Mouse (Mus musculus) lung, adult 2 months (tissue): ENCODE results near the gene Cacna1c. TPM values are rescaled to one million over a fixed set of nuclear protein-coding genes. Genes with fewer than 3 reads are reported as not detected.

Experiments
- DNase-seq: peaks from one replicate; pipeline ENCODE4 v3.0.0; 2022
- H3K4me1 ChIP-seq: fragments of 200-500 bp; 2 replicates; pipeline ENCODE4 v1.6.1; 2011; ENCODE audit warnings: low read length; ENCODE audit not compliant: control insufficient read depth, insufficient read depth
- H3K4me3 ChIP-seq: fragments of 200-500 bp; replicated peaks from 2 replicates; pipeline ENCODE3; 2011; ENCODE audit warnings: low read depth, mild to moderate bottlenecking, control low read depth, low read length; ENCODE audit errors: extremely low read depth
- CTCF ChIP-seq: fragments of 200-500 bp; IDR thresholded peaks from 2 replicates; pipeline ENCODE4 v1.5.1; 2011; ENCODE audit warnings: mild to moderate bottlenecking, low read length, control low read depth; ENCODE audit not compliant: insufficient read depth
- POLR2A ChIP-seq: fragments of 200-500 bp; IDR thresholded peaks from 2 replicates; pipeline ENCODE4 v1.6.1; 2011; ENCODE audit warnings: low read depth, mild to moderate bottlenecking, control low read depth, low read length, borderline replicate concordance; ENCODE audit errors: extremely low read depth
- WGBS: fragments of 180-500 bp; shearing (Covaris S2); methylation state at CpG from one replicate; pipeline ENCODE4 v1.1.7; 2018; 5-methylcytosine and 5-hydroxymethylcytosine counted together
- polyA plus RNA-seq: library from polyadenylated mRNA; depleted of rRNA; stranded (reverse); fragments of >200 nt; gene quantifications from 2 replicates; pipeline ENCODE4 v1.2.3, GENCODE M21; 2012

Gene Cacna1c
- polyA plus RNA-seq, 1 experiment, result 16.3 TPM

- TF ChIP-seq CTCF, result no peak
- TF ChIP-seq POLR2A, result no peak
- H3K4me3 ChIP-seq, result no peak overlapping the region
- 91% methylated on average over 2 of the region's 2 CpGs for WGBS
- no peak for DNase-seq
- H3K4me1 ChIP-seq, result no peaks in the 10 kb centered on the region
Measured at GRCm38 (mm10) chr6:118632491-118632890, 563.7 kb downstream of the Cacna1c start.

- WGBS, result 54% methylated on average over 4 of the region's 4 CpGs
- H3K4me1 ChIP-seq, result no peaks in the 10 kb centered on the region
Measured at GRCm38 (mm10) chr6:118630006-118630405, 566.2 kb downstream of the Cacna1c start.

GRCm38 (mm10) chr6:118626246-118626645 is 570.0 kb downstream of the Cacna1c start:
- WGBS, result 52% methylated on average over 4 of the region's 4 CpGs

More at GRCm38 (mm10) chr6:118630006-118630405, 566.2 kb downstream of the Cacna1c start:
- DNase-seq, result no peak
- H3K4me3 ChIP-seq, result no peak overlapping the region
- TF ChIP-seq CTCF, result no peak

GRCm38 (mm10) chr6:118623609-118624008 is 572.6 kb downstream of the Cacna1c start:
- no peak overlapping the region for H3K4me3 ChIP-seq
- WGBS, result 94% methylated on average over 3 of the region's 3 CpGs
- no peak for DNase-seq
- TF ChIP-seq POLR2A, result no peak
- no peak for TF ChIP-seq CTCF
- no peaks in the 10 kb centered on the region for H3K4me1 ChIP-seq

More at GRCm38 (mm10) chr6:118626246-118626645, 570.0 kb downstream of the Cacna1c start:
- DNase-seq, result no peak
- H3K4me3 ChIP-seq, result no peak overlapping the region
- TF ChIP-seq POLR2A (no peak), CTCF (no peak)
- no peaks in the 10 kb centered on the region for H3K4me1 ChIP-seq

GRCm38 (mm10) chr6:118621866-118622265 is 574.4 kb downstream of the Cacna1c start:
- Histone ChIP-seq H3K4me1 (no peaks in the 10 kb centered on the region), H3K4me3 (no peak overlapping the region)
- 36% methylated on average over 7 of the region's 7 CpGs for WGBS
- DNase-seq, result no peak
- TF ChIP-seq POLR2A (no peak), CTCF (no peak)

- WGBS, result 88% methylated on average over 3 of the region's 3 CpGs
- DNase-seq, result no peak
- TF ChIP-seq CTCF, result no peak
- TF ChIP-seq POLR2A, result no peak
- H3K4me1 ChIP-seq, result no peaks in the 10 kb centered on the region
- H3K4me3 ChIP-seq, result no peak overlapping the region
Measured at GRCm38 (mm10) chr6:118621406-118621805, 574.8 kb downstream of the Cacna1c start.

GRCm38 (mm10) chr6:118608906-118609305 is 587.3 kb downstream of the Cacna1c start:
- no peak for TF ChIP-seq CTCF
- no peak for TF ChIP-seq POLR2A
- H3K4me1 ChIP-seq, result no peaks in the 10 kb centered on the region
- 76% methylated on average over 6 of the region's 6 CpGs for WGBS
- no peak overlapping the region for H3K4me3 ChIP-seq
- DNase-seq, result no peak

GRCm38 (mm10) chr6:118605974-118606373 is 590.2 kb downstream of the Cacna1c start:
- 71% methylated on average over 7 of the region's 7 CpGs for WGBS
- H3K4me3 ChIP-seq, result no peak overlapping the region
- no peak for DNase-seq
- no peaks in the 10 kb centered on the region for H3K4me1 ChIP-seq
- TF ChIP-seq CTCF, result peak; percentile 34
- no peak for TF ChIP-seq POLR2A

GRCm38 (mm10) chr6:118603825-118604224 is 592.4 kb downstream of the Cacna1c start:
- TF ChIP-seq POLR2A (no peak), CTCF (no peak)
- Histone ChIP-seq H3K4me3 (no peak overlapping the region), H3K4me1 (no peaks in the 10 kb centered on the region)
- DNase-seq, result no peak
- 92% methylated on average over 7 of the region's 7 CpGs for WGBS

GRCm38 (mm10) chr6:118595681-118596055 is 600.5 kb downstream of the Cacna1c start:
- TF ChIP-seq CTCF (no peak), POLR2A (no peak)
- no peak for DNase-seq
- 72% methylated on average over 9 of the region's 9 CpGs for WGBS
- H3K4me3 ChIP-seq, result no peak overlapping the region
- no peaks in the 10 kb centered on the region for H3K4me1 ChIP-seq
